Mouse (Mus musculus): ENCODE data around the gene Cxcl9.

Cxcl9 gene

DNA sequence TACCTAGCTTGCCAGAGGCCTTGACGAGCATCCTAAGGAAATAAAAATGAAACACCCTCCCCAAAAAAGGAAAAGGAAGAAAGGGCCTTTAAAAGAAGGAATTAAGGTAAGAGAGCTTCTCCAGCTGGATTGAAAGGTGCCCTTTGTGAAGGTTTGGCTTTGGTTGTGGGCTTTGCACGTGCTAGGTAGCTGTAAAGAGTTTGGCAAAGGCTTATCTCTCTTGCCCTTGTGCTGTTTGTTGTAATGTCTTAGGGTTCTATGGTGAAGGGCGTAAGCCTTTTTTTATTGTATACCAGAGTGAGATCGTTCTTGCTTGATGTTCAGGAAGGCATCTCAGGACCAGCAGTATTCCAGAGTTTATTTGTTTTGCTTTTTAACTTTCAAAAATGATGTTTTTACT is 12.7 kb upstream of the Cxcl9 start:
- no peak for DNase-seq (ENCODE audit: low read depth, low spot score)

DNA sequence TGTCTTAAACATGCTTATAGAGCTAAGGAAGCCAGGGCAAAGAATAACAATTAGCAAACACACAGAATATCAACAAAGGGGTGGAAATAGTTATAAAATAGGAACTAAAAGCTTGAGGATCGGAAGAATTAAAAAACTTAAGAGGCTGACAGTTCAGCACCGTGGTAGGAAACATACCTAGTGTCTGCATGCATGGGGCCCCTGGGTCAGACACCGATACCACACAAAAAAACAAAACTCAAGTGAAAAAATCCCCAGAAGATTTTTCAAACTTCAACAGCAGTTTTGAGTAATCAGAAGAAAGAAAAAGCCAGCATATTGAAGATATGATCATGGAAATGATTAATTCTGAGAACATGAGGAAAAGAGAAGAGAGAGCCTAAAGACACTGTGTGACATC is 8.9 kb upstream of the Cxcl9 start:
- no peak for DNase-seq (ENCODE audit: low read depth, low spot score)

DNA sequence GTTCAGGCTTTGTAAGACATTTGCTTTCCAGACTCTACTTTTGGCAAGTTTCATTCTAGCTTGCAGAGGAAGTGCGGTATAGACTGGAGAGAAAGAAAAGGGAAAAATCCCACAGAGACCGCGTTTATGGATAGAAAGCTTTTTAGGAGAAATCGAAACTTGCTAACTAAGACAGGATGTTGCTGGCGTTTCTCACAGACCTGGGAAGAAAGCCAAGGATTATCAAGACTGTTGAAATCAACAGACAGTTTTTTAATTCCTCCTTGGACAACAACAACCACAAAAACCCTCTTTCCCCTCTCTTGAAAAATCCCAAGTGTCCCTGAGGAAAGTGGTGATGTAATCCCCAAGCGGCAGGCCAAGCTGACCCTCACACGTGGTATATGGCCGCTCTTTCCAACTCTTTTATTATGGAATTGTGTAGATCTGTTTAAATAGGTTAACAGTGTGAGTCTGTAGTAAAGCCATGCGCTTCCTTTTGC is 4.5 kb upstream of the Cxcl9 start:
- DNase-seq (ENCODE audit: low read depth, low spot score), result no peak

DNA sequence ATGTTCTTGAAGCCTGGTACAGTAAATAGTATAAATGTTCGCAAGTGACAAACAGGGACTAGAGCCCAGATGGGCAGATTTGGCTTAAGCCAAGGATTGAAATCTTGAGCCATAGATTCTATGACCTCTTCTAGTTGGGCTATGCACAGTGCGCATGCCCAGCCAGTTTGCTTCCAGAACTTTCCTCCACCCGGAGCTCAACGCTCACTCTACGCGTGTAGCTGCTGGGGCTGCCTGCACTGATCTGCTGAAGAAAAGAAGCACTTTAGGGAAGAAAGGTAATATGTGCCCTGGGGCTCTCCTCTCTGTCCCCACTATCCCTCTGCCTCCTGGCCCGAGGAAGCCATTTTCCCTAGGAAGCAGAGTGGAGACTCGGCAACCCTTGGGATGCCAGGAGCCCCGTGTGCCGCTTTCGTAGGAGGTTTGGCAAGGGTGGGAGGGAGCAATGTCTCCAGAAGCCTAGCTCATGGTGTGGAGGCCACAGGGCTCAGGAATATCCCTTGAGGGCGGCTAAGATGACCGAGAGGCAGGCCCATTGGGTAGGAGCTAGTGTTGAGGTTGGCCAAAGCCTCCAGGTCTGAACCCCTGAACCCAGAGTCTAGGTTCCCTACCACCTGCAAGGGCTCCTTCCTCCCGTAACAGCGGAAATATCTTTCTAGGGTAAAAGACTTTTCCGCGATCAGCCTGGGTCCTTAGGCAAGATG is 3.9 kb upstream of the Cxcl9 start, which contains the start of gene Art3:
Gene Art3 (plus strand): TSS at position 193 of the 704 bp plus-strand sequence.
- DNase-seq (ENCODE audit: low read depth, low spot score), result no peak

DNA sequence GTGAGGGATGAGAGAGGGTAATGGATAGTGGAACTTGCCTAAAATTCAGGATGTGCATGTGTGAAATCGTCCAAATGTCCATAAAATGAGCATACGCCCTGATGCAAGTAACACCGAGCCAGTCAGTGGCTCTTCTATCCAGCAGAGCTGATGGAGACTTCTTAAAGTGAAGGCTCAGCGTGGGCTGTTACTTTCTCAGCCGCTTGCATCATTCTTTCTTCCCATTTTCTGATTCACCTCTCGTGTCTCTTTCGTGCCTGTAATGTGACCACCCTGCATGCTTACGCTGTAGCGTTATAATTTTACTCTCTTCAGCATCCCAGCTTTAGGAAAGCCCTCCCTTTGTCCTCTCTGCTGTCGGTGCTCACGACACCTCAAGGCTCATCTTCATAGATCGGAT is 3.2 kb upstream of the Cxcl9 start:
- DNase-seq (ENCODE audit: low read depth, low spot score), result no peak

DNA sequence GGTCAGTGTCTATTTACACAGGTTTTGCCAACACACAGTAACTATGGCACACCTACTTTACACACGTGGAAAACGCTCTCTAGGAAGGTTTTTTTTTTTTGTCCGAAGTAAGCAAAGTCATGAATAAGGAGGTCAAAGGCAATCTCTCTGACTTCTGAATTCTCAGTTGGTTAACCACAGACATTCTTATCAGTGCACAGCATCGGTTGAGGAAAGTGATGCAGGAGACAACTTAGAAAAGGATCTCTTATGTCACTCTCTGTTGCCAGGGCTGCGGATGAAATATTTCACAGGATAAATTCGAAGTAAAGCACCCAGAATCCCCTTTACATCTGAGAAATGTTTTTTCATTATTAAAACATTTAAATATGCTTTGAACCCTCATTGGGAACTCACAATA is 512 bp downstream of the Cxcl9 start:
- no peak for DNase-seq (ENCODE audit: low read depth, low spot score)

DNA sequence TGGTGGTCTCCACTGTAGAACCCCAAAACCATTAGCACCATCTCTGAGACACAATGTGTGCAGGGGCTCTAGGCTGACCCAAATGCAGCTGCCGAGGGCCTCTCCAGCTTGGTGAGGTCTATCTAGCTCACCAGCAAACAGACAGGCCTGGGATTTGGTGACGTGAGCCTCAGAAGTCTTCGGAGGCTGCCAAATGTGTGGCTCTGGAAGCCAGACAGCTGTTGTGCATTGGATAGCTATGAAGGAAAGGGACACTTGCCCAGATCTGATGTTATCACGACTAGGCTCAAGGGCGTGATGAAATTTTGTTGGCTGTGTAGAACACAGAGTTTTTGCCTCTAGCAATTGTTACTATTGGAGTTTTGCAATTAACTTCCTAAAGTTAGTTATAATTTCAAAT is 4.6 kb downstream of the Cxcl9 start:
- no peak for DNase-seq (ENCODE audit: low read depth, low spot score)

DNA sequence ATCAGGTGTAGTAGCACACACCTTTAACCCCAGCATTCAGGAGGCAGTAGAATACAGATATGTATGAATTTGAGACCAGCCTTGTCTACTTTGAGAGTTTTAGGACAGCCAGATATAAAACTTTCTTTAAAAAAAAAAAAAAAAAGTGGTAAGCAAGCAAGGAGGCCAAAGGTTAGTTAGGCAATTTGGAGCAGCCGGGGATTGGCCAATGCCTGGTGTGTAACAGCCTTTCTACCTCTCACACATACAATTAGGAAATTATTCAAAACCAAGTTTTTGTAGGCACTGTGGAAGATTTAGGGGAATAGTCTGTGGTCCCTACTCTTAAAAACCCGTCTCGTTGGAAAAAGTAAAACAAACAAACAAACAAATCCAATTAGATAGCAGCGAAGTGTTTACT is 5.3 kb downstream of the Cxcl9 start:
- no peak for DNase-seq (ENCODE audit: low read depth, low spot score)

DNA sequence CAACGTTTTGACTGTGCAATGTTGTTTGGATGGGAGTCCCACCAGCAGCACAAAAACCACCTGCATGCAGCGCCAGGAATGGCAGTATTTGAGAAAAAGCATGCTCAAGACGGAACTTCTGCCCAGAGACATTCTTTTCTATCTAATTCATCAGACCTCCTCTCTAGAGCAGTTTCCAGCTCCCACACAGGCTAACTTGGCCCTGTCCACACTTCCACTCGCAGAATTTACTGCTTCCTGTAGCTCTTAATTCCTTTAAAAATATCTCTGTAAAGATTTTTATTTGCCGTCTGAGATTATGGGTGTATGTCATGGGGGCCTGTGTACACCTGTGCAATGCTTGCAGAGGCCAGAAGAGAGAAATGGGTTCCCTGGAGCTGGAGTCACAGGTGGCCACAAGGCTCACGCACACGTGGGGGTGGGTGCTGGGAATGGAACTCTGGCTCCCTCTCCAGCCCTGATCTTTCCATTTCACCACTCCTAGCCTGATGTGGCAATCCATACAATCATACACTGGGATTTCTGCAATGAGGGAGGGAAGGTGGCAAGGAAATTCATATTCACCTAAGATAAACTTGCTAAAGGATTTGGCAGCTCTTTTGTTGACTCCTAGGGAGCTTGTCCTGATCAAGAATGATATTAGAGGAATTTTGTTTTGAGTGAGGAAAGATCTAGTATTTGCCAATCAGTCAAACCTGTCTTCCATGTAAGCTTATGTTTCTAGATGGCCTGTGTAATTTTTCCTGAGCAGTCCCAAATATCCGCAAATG is 6.1 kb downstream of the Cxcl9 start:
- no peak for DNase-seq (ENCODE audit: low read depth, low spot score)

DNA sequence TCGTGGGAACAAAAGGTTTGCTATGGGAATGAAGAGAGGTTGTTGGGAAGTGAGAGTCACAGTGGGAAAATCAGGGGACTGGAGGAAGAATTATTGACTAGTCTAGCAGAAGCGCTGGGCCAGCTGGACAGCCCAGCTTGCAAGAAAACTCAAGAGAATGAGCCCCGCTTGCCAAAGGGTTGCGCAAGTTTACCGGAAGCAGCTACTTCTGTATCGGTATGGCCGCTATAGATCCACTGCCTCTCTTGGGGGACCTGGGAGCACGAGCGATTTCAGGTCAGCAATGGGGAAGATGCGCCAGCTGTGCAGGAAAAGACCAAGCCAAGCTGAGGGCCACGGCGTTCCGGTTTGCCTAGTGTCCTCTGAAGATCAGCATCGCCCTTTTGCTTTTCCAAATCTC is 9.3 kb downstream of the Cxcl9 start:
- no peak for DNase-seq (ENCODE audit: low read depth, low spot score)

DNA sequence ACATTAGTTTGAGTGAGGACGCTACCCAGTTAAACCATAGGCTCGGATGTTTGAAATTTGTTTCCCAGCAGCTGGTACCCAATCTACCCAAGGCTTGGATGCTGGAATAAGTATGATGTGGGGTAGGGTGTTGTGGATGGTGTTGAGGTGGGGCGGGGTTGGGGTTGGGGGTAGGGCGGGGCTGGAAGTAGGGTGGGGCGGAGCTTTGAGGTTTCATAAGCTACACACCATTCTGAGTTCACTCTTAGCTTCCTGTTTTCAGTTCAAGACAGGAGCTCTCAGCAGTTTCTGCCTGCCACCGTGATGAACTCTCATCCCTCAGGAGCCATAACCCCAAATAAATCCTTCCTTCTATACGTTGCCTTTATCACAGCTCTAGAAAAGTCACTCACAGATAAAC is 9.8 kb downstream of the Cxcl9 start:
- DNase-seq (ENCODE audit: low read depth, low spot score), result no peak

DNA sequence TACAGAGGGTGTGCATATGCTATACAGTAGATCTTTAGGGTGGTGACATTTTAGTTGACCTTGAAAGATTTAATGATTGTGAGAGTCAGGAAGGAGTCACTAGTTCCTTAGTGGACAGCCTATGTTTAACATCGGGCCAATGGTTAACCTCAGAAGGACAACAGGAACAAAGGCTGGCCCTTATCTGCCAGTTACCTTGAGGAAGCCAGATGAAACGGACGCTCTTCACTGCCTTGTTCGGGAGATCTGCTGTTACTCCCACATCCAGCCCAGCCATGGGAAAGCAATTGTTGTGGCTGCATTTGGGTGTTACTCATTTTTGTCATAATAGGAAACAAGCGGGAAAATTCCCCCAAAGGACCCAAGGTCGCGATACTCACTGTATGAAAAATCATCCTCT is 14.1 kb downstream of the Cxcl9 start:
- DNase-seq (ENCODE audit: low read depth, low spot score), result no peak

DNA sequence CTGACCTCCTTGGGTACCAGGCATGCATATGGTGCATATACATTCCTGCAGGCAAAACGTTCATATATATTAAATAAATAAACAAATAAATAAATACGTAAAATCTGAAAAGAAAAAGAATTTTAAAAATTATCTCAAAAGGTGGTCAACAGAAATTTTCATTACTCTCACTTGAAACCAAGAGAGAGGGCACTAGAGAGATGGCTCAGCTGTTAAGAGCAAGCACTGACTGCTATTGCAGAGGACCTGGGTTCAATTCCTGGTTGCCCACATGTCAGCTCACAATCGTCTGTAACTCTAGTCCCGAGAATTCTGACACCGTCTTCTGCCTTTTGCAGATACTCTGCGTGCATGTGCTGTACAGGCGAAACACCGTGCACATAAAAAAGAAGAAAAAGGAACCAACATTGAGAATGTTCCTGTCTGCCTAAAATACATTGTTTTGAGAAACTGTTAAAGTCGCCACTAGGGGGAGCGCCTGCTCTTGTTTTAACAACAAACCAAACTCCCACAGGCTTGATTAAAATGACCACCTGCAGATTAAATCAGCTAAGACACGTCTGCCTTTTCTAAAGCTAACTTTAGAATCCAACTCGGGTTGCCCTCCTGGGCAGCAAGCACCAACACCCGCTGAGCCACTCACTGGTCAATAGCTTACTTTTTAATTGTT is 15.7 kb downstream of the Cxcl9 start:
- peak; percentile 88 for DNase-seq (ENCODE audit: low read depth, low spot score)

DNA sequence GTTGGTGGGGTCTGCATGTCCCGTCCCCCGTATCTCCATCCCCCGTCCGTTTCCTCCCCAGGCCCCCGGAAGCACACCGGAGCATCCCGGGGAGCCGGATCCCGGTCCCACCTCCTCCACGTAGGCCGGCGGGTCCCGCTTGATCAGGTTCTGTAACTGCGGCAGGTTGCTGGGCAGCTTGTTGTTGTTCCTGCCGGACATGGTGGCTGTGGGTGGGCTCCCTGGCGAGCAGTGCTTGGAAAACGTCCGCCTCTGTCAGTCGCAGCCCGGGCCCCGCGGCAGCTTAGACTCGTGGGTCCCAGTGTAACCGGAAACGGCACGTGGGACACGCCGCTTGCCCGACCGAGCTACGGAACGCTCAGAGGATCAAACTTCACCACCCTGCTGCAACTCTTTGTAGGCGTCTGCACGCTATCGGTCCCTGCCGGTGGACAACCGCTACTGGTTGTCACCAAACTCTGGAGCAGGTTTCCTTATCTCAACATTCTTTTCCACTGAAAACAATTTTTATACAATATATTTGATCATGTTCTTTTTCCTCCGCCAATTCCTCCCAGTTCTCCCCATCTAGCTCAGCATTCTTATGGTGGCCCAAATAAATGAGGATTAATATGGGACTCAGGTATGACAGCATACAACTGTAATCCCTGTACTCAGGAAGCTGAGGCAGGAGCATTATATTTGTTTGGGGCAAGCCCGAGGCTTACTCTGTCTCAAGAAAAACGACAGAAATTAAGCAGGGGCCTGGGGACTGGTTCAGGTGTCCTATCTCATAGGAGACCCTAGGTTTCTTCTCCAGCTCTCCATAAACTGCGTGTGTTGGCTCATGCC is 18.0 kb downstream of the Cxcl9 start, which contains the start of gene Sdad1:
Gene Sdad1 (minus strand): TSS at position 799 of the 831 bp plus-strand sequence.
- peak; percentile 96 for DNase-seq (ENCODE audit: low read depth, low spot score)

DNA sequence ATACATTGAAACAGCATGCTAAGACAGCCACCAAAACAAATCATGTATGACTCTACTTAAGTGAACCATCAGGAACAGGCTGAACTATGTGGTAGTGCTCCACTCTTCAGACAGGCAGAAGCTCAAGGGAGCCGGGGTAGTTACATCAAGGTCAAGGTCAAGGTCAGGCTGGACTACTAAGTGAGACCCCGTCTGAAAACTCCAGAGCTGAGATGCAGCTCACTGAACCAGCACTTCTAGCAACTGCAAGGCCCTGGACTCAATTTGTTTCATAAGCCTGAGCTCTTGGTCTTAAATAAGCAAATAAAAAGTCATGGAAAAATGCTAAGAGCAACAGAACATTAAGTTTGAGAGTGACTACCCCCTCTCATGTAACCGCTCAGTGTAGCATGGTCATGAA is 23.6 kb downstream of the Cxcl9 start:
- DNase-seq (ENCODE audit: low read depth, low spot score), result no peak

DNA sequence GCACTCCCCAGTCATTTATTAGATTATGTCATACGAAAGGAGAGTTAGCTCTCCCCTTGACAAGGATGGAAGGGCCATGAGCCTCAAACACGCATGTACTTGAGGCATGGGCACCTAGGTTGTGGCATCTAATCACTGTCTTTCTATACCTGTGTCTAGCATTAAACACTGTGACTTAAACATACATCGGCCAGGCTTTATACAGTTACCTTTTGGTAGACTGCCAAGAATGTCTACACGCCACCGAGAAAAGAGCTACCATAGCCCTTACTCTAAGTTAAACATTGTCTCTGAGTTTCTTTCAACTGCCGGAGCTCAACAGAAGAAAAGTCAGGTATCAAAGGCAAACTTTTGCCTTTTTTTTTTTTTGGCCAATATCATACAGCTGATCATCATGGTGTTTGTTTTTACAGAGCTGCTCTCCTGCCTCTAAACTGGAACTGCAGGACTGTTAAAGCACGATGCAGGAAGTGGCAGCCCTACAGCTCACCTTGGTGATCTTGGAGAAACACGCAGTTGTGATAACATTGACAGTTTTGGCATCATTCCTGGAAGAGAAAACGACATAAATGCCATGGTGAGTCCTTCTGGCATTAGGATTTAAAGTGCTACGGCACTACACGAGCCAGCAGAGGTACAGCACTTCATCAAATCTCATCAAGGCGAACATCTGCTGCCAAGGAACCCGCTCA is 25.6 kb downstream of the Cxcl9 start:
- no peak for DNase-seq (ENCODE audit: low read depth, low spot score)

DNA sequence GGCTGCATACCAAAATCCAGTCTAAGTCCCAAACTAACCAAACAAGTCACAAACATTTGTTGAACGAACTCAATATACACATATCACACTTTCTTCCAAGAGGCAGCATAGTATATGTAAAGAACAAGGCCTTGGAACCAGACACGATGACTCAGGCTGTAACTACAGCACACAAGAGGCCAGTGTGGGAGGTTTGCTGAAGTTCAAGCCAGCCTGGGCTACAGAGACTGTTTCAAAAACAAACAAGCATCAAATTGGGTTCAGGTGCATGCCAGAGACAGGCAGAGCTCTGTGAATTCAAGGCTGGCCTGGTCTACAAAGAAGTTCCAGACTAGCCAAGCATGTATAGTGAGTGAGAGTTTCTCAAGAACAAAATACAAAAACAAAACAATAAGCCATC is 33.4 kb downstream of the Cxcl9 start:
- DNase-seq (ENCODE audit: low read depth, low spot score), result no peak

DNA sequence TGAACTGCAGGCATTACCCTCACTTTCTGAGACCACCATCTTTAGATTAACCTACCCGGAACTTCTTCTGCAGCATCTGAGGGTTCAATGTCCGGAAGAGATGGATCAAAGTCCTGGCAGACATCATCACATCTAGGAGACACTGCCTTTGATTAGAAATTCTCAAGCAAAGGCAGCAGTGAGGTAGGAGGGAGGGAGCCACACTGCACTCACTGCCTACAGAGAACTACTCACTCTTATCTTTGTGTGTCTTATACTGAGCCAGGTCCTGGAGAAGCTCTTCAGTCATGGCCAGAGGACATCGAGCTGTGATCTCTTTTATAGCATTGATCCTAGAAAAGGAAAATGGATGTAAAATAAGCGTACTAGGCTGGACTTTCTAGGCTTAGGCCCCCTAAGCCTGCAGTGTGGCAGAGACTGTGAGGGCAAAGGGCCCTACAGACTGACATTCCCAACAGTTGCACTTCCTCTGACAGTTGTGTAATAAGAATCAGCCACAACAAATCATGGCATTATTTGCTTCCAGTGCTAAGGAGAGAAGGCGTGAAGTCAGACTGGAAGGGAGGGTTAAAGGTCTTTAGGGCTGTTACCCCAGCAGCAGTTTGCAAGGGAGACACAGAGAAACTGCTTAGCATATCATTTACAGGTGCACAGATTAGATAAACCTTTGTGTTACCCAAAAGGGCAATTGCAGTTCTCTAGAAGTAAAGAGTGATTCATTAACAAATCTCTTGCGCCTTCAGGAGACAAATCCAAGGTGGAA is 36.0 kb downstream of the Cxcl9 start:
- no peak for DNase-seq (ENCODE audit: low read depth, low spot score)

DNA sequence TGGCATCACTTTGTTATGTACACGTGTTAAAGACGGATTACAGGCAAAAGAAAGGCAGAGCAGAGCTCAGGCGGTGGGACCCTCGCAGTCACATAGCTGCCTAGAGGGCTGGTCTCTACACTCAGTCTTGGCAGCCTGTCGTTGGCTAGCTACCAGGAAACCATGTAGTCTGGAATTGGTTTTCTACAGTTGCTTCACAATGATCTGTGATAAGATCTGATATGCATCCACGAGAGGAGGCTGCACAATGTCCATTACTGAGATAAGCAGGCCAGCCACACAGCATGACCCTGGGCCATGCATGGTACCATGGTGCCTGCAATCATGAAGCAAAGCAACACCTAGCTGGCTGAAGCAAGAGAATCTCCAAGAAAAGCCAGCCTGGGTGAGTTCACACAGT is 40.0 kb downstream of the Cxcl9 start:
- no peak for DNase-seq (ENCODE audit: low read depth, low spot score)

DNA sequence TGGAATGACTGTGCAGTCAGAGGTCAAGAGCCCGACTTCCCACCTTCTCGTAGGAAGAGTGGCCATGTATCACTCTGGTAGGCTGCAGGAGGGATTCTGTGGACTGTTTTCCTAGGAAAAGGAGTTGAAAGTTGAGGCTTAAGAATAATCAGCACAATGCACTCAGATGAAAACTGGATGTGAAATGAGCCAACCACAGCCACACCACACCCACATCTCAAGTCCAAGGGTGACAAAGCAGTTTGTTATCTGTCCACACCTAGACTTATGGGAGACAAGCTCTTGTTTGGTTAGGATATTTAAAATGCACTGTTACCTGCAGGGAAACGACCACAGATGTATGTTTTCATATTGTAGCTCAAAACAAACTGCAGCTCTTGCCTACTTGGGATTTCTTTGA is 44.8 kb downstream of the Cxcl9 start:
- no peak for DNase-seq (ENCODE audit: low read depth, low spot score)
